Mouse (Mus musculus) neural tube, embryonic 14.5 days (tissue): ENCODE data around the gene Prim2. TPM values are rescaled to one million over a fixed set of nuclear protein-coding genes. Genes with fewer than 3 reads are reported as not detected.

Source experiments
- ATAC-seq: fragments of 200-750 bp; cut with Nextera tagmentation; 2 replicates; pipeline ENCODE4 v1.8.0; 2017; ENCODE audit warnings: low read depth, mild to moderate bottlenecking, moderate TSS enrichment, moderate library complexity
- H3K27ac ChIP-seq: fragments of 300-500 bp; sonication (generic); 2 replicates; pipeline ENCODE4 v1.5.1; 2014; ENCODE audit warnings: low read depth, mild to moderate bottlenecking, control low read depth, low read length, moderate library complexity, mixed read lengths
- H3K27me3 ChIP-seq: fragments of 300-500 bp; sonication (generic); 2 replicates; pipeline ENCODE4 v1.6.1; 2014; ENCODE audit warnings: low read length; ENCODE audit not compliant: control insufficient read depth, insufficient read depth
- H3K36me3 ChIP-seq: fragments of 300-500 bp; sonication (generic); 2 replicates; pipeline ENCODE4 v1.6.1; 2014; ENCODE audit warnings: low read length, mixed read lengths; ENCODE audit not compliant: control insufficient read depth, insufficient read depth
- H3K4me1 ChIP-seq: fragments of 300-500 bp; sonication (generic); 2 replicates; pipeline ENCODE4 v1.6.1; 2014; ENCODE audit warnings: low read length; ENCODE audit not compliant: control insufficient read depth, insufficient read depth
- H3K4me2 ChIP-seq: fragments of 300-500 bp; sonication (generic); 2 replicates; pipeline ENCODE4 v1.6.1; 2014; ENCODE audit warnings: mild to moderate bottlenecking, low read depth, low read length, control low read depth
- H3K4me3 ChIP-seq: fragments of 300-500 bp; sonication (generic); 2 replicates; pipeline ENCODE4 v1.5.1; 2014; ENCODE audit warnings: low read depth, low read length, control low read depth, mixed read lengths
- H3K9ac ChIP-seq: fragments of 300-500 bp; sonication (generic); replicated peaks from 2 replicates; pipeline ENCODE4 v1.6.1; 2014; ENCODE audit warnings: low read depth, mild to moderate bottlenecking, control low read depth, low read length, mixed read lengths
- H3K9me3 ChIP-seq: fragments of 300-500 bp; sonication (generic); 2 replicates; pipeline ENCODE4 v1.6.1; 2016; ENCODE audit warnings: low read length; ENCODE audit not compliant: control insufficient read depth
- WGBS: fragments of 180-500 bp; shearing (Covaris S2); extraction: QIAGEN DNeasy Blood & Tissue Kit; methylation state at CpG from one replicate; pipeline ENCODE4 v1.1.7; 2014; 5-methylcytosine and 5-hydroxymethylcytosine counted together
- polyA plus RNA-seq: library from polyadenylated mRNA; unstranded; fragments of >200 nt; fragmentation: Nextera tagmentation; extraction: Ambion mirVana; gene quantifications from 2 replicates; pipeline ENCODE4 v1.2.1, GENCODE M21; 2014

Prim2 gene
- polyA plus RNA-seq, 1 experiment from 2014 or later: 20.7 TPM

DNA sequence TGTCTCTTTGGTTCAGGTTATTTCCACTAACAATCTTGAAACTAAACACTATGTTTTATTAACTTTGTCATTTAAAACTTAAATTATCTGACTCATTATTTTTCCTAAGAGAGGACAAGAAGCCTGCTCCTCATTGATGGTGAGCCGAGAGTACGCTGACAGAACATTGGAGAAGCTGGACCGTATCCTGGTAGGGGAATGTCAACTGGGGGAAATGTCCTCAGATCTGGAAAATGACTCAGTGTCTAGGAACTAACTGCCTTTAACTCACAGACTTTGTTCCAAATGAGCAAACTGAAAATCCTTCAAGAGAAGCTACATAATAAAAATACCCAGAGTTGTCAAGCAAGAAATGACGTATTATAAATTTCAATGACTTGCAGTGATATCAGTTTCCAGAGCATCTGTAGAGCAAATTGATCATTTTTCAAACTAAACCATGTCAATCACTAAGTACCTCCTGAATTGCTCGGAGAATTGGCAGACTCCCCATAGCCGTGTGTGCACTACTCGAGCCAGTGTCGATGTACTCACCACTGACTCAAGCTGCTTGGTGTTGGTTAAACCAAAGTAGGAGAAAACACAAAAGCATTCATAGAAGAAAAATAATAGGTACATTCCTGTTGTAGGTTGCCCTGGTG lies 20.0 kb upstream of the Prim2 start:
- 89% methylated on average over 8 of the region's 8 CpGs for WGBS
- no peak overlapping the region for H3K9ac ChIP-seq

DNA sequence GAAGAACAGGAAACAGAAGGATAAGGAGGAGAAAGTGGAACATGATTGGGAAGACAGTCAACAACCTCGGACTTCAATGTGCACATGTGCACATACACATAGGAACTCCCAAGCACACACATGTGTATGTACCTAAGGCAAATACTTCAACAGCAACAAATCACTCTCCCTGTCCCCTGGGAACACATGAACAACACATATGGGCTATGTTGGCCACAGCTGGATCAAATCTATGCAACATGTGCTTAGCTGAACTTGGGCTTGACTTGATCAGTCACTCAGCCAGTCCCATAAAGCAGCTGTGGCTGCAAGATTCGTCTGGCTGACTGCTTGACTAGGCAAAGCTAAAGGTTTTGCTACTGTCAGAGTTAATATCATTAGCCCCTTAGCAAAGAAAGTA lies 19.2 kb upstream of the Prim2 start:
- ATAC-seq: no peak
- H3K9me3 ChIP-seq: no peaks in the 10 kb centered on the region
- H3K27ac ChIP-seq: no peak overlapping the region
- H3K36me3 ChIP-seq: no peaks in the 10 kb centered on the region
- no peak overlapping the region for H3K9ac ChIP-seq
- no peaks in the 10 kb centered on the region for H3K4me1 ChIP-seq
- H3K4me3 ChIP-seq: no peak overlapping the region
- 71% methylated on average over 2 of the region's 2 CpGs for WGBS
- no peak overlapping the region for H3K4me2 ChIP-seq
- no peaks in the 10 kb centered on the region for H3K27me3 ChIP-seq

More for the DNA sequence above, 20.0 kb upstream of the Prim2 start:
- H3K4me1 ChIP-seq: no peaks in the 10 kb centered on the region
- no peak overlapping the region for H3K4me2 ChIP-seq
- H3K27ac ChIP-seq: no peak overlapping the region
- H3K9me3 ChIP-seq: no peaks in the 10 kb centered on the region
- no peak for ATAC-seq
- no peak overlapping the region for H3K4me3 ChIP-seq
- no peaks in the 10 kb centered on the region for H3K36me3 ChIP-seq
- no peaks in the 10 kb centered on the region for H3K27me3 ChIP-seq

DNA sequence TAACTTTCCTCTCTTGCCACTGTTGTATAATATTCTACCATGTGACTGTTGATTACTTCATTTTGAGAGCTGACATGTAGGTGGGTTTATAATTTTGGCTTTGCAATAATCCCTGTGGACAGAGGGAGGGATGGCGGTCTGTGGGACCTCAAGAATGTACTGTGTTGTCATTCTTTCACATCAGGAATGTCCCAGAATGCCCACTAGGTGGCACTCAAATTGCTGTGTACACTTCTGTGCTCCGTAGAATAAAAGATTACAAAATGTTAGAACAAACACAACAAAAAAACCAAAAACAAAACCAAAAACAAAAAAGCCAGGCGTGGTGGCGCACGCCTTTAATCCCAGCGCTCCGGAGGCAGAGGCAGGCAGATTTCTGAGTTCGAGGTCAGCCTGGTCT lies 14.9 kb upstream of the Prim2 start:
- H3K36me3 ChIP-seq: no peaks in the 10 kb centered on the region
- no peak overlapping the region for H3K4me2 ChIP-seq

DNA sequence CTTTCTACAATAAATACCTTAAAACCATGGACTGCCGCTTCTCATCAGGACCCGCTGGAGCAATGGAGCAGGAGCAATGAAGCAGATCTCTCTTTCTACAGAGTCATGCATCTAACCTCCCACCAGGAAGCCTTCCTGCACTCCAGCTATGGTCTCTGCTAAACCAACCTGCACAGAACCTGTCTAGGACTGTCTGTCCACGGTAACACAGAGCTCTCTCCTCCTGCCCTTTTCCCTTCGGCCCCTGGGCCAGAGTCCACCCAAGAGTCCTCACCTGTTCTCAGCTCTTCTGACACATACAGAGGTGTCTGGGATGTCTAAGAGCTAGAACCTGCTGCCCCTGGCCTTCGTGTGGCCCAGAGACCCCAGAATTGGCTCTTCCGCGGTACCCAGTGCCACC lies 11.3 kb upstream of the Prim2 start:
- 89% methylated on average over 7 of the region's 7 CpGs for WGBS

More for the DNA sequence above, 14.9 kb upstream of the Prim2 start:
- Histone ChIP-seq H3K27me3 (no peaks in the 10 kb centered on the region), H3K4me1 (no peaks in the 10 kb centered on the region), H3K9me3 (no peaks in the 10 kb centered on the region), H3K4me3 (no peak overlapping the region), H3K27ac (no peak overlapping the region), H3K9ac (no peak overlapping the region)
- no peak for ATAC-seq
- 67% methylated on average over 8 of the region's 8 CpGs for WGBS

DNA sequence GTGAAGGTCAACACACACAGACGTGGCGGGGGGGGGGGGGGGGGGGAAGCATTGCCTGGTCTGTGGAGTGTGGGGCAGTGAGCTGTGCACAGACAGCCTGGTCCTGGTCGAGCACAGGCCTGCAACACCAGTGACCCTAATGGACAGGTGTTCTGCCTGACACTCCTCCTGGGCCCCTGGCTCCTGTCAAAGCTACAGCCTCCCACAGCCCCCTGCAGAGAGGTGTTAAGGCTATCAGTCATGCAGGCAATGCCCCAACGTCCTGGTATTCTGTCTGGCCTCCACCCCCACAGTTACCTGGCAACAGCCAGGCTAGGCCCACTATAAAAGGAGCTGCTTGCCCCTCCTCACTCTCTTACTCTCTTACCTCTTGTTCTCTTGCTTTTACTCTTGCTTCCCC lies 10.8 kb upstream of the Prim2 start:
- no peak for ATAC-seq
- WGBS: 46% methylated on average over 3 of the region's 4 CpGs
- H3K4me2 ChIP-seq: no peak overlapping the region

More for the DNA sequence above, 11.3 kb upstream of the Prim2 start:
- H3K9me3 ChIP-seq: no peaks in the 10 kb centered on the region
- no peak overlapping the region for H3K9ac ChIP-seq
- H3K4me2 ChIP-seq: no peak overlapping the region
- no peaks in the 10 kb centered on the region for H3K4me1 ChIP-seq
- H3K27ac ChIP-seq: no peak overlapping the region
- no peaks in the 10 kb centered on the region for H3K36me3 ChIP-seq
- no peaks in the 10 kb centered on the region for H3K27me3 ChIP-seq
- no peak for ATAC-seq
- no peak overlapping the region for H3K4me3 ChIP-seq

DNA sequence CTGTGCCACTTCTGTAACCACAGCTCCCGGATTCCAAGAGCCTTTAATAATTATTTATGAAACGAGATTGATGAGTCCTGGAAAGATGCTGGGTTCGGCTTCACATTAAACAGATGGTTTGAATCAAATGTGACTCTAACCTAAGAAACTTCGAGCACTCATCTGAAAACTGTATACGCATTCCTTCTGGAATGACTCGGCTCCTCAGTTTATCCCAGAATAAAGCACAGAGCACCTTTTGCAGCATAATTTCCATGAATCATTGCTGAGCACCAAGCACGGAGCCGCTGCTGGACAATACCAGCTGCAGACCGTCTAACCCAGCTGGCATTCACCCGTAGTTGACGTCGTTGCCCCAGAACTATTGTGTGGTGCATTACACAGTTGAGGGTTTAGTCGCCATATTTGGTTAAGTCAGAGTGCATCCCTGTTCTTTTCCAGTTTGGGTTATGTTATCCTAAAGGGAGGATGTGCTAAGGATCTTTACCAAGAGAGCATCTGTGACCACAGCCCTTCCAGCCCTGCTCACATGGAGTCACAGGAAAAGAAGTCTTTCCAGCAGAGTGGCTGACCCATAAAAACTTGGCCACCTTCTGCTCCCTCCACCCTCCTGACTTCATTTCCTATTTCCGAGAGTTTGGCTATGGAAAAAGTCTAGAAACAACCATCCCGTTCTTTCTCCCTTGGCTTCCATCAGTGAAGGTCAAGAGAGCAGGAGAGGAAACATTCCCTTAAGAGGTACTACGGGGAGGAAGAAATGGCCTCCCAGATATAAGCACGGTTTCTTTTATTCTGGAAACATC lies 3.8 kb upstream of the Prim2 start:
- Histone ChIP-seq H3K9ac (no peak overlapping the region), H3K4me1 (no peaks in the 10 kb centered on the region; the same call in 1 of the 2 replicates), H3K36me3 (no peaks in the 10 kb centered on the region), H3K27ac (no peak overlapping the region), H3K9me3 (no peaks in the 10 kb centered on the region), H3K27me3 (no peaks in the 10 kb centered on the region), H3K4me3 (no peak overlapping the region), H3K4me2 (no peak overlapping the region)
- no peak for ATAC-seq
- 78% methylated on average over 17 of the region's 17 CpGs for WGBS

More for the DNA sequence above, 10.8 kb upstream of the Prim2 start:
- no peaks in the 10 kb centered on the region for H3K27me3 ChIP-seq
- H3K36me3 ChIP-seq: no peaks in the 10 kb centered on the region
- H3K4me3 ChIP-seq: no peak overlapping the region
- H3K9me3 ChIP-seq: no peaks in the 10 kb centered on the region
- no peaks in the 10 kb centered on the region for H3K4me1 ChIP-seq
- no peak overlapping the region for H3K27ac ChIP-seq
- H3K9ac ChIP-seq: no peak overlapping the region

DNA sequence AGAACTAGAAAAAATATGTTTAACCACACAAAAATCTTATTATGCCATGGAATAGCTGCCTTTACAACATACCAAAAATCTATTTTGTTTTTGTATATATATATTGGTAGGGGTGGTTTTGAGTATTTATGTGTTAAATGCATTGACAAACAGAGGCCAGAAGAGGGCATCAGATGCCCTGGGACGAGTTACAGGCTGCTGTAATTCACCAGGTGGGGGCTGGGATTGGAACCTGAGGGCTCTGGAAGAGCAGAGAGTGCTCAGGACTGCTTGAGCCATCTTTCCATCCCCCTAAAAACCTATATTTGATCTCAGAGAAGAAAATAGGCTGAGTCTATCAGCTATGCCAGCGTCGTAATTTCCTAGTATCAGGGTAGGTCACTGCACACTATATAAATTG lies 2.9 kb upstream of the Prim2 start:
- H3K9me3 ChIP-seq: no peaks in the 10 kb centered on the region
- ATAC-seq: no peak
- no peak overlapping the region for H3K27ac ChIP-seq
- H3K36me3 ChIP-seq: no peaks in the 10 kb centered on the region
- no peak overlapping the region for H3K4me3 ChIP-seq
- no peak overlapping the region for H3K9ac ChIP-seq
- no peaks in the 10 kb centered on the region; the same call in 1 of the 2 replicates for H3K4me1 ChIP-seq
- no peaks in the 10 kb centered on the region for H3K27me3 ChIP-seq
- WGBS: 22% methylated on average over 3 of the region's 3 CpGs
- H3K4me2 ChIP-seq: no peak overlapping the region

DNA sequence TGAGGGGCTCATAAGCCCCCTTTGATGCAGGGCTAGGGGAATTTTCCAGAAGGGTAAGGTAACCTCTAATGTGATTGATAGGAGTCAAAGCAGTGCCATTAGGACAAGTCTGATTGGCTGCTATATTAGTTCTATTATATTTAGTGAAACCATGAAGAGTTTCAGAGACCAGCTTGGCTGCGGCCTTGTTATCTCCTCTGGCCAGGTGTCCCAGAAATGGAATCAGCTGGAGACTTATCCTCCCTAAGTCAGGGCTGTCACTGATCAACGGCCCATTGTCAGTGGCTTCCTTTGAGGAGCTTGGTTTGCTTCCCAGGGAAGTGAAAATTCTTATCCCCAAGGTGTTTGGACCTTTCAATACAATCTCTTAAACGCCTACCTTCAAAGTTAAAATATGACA lies 2.5 kb upstream of the Prim2 start:
- H3K4me1 ChIP-seq: no peaks in the 10 kb centered on the region; the same call in 1 of the 2 replicates
- no peak overlapping the region for H3K9ac ChIP-seq
- H3K4me2 ChIP-seq: no peak overlapping the region
- H3K27me3 ChIP-seq: no peaks in the 10 kb centered on the region
- no peak overlapping the region for H3K4me3 ChIP-seq
- no peaks in the 10 kb centered on the region for H3K9me3 ChIP-seq
- H3K36me3 ChIP-seq: no peaks in the 10 kb centered on the region
- no peak overlapping the region for H3K27ac ChIP-seq
- WGBS: 68% methylated on average over 3 of the region's 3 CpGs
- ATAC-seq: no peak

DNA sequence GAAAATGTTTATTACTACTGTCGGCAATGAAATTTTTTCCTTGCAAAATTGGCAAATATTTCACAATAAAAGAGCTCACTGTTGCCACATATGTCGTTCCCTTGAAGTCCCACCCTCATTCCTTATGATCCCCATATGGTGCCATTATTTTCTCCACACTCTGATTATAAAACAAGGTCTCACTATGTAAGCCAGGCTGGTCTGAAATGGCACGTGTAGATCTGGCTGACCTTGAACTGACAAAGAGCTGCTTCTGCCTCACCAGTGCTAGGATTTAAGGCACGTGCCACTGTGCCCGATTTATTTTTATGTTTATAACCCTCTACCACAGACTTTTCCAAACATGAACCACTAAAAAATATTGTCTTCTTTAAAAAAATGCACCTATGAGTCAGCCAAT lies 1.8 kb upstream of the Prim2 start:
- H3K9ac ChIP-seq: no peak overlapping the region
- ATAC-seq: no peak
- no peak overlapping the region for H3K4me3 ChIP-seq
- no peaks in the 10 kb centered on the region for H3K27me3 ChIP-seq
- H3K9me3 ChIP-seq: no peaks in the 10 kb centered on the region
- WGBS: 61% methylated on average over 5 of the region's 5 CpGs
- H3K36me3 ChIP-seq: no peaks in the 10 kb centered on the region
- no peak overlapping the region for H3K4me2 ChIP-seq
- no peaks in the 10 kb centered on the region; the same call in 1 of the 2 replicates for H3K4me1 ChIP-seq
- H3K27ac ChIP-seq: no peak overlapping the region
